Mouse (Mus musculus) small intestine, adult 2 months (tissue): ENCODE data around the gene Dclk1. TPM values are rescaled to one million over a fixed set of nuclear protein-coding genes. Genes with fewer than 3 reads are reported as not detected.

ENCODE experiments used
- H3K27ac ChIP-seq: fragments of 200-500 bp; 2 replicates; pipeline ENCODE4 v1.5.1; 2012; ENCODE audit warnings: low read depth, low read length, control low read depth, inconsistent platforms; ENCODE audit not compliant: insufficient read depth
- H3K27me3 ChIP-seq: fragments of 200-500 bp; 2 replicates; pipeline ENCODE4 v1.6.1; 2012; ENCODE audit warnings: mild to moderate bottlenecking, moderate library complexity, low read length, inconsistent platforms; ENCODE audit not compliant: control insufficient read depth, insufficient read depth
- H3K36me3 ChIP-seq: fragments of 200-500 bp; 2 replicates; pipeline ENCODE4 v1.6.1; 2012; ENCODE audit warnings: mild to moderate bottlenecking, low read length, control low read depth, inconsistent platforms; ENCODE audit not compliant: control insufficient read depth, insufficient read depth
- H3K4me1 ChIP-seq: fragments of 200-500 bp; 2 replicates; pipeline ENCODE4 v1.6.1; 2012; ENCODE audit warnings: low read length, inconsistent platforms, mixed read lengths; ENCODE audit not compliant: control insufficient read depth, insufficient read depth, insufficient read length
- H3K4me3 ChIP-seq: fragments of 200-500 bp; 2 replicates; pipeline ENCODE4 v1.5.1; 2012; ENCODE audit warnings: low read depth, mild to moderate bottlenecking, control low read depth, inconsistent platforms, low read length, moderate library complexity
- CTCF ChIP-seq: fragments of 200-500 bp; IDR thresholded peaks from 2 replicates; pipeline ENCODE4 v1.5.1; 2012; ENCODE audit warnings: low read depth, mild to moderate bottlenecking, control low read depth, inconsistent platforms, low read length, moderate library complexity, mixed read lengths; ENCODE audit not compliant: insufficient replicate concordance, insufficient read length; ENCODE audit errors: extremely low read depth
- POLR2A ChIP-seq: fragments of 200-500 bp; IDR thresholded peaks from 2 replicates; pipeline ENCODE4 v1.6.1; 2012; ENCODE audit warnings: low read depth, mild to moderate bottlenecking, control low read depth, inconsistent platforms, low read length, moderate library complexity
- WGBS: fragments of 180-500 bp; shearing (Covaris S2); methylation state at CpG from one replicate; pipeline ENCODE4 v1.1.7; 2018; 5-methylcytosine and 5-hydroxymethylcytosine counted together
- polyA plus RNA-seq: library from polyadenylated mRNA; depleted of rRNA; stranded (reverse); fragments of >200 nt; gene quantifications from 2 replicates; pipeline ENCODE4 v1.2.3, GENCODE M21; 2012

The Dclk1 gene
- polyA plus RNA-seq, 1 experiment, result 3.2 TPM

GRCm38 (mm10) chr3:55324029-55324428 is 81.9 kb downstream of the Dclk1 start:
- WGBS, result 36% methylated on average over 1 of the region's 1 CpGs

DNA sequence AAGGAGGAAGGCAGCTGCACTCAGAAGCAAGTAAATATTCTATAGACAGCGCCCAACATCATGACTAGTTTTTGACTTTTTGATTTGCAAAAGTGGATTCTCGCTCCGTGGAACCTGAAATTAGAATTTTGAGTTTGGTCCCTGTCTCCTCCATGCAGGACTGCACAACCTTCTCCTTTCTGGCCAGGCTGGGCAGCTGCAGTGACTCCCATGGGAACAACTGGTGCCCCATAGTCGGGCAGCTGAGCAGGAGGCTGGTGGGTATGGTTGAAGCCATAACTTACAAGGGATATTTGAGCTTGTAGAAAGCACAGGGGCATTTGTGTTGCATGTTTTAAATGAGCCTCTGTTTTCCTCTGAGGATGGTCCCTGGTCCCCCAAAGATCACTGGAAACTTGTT is 88.3 kb downstream of the Dclk1 start:
- 88% methylated on average over 4 of the region's 4 CpGs for WGBS
- Histone ChIP-seq H3K4me1 (no peaks in the 10 kb centered on the region), H3K36me3 (no peaks in the 10 kb centered on the region), H3K4me3 (no peak overlapping the region), H3K27me3 (no peaks in the 10 kb centered on the region), H3K27ac (no peak overlapping the region)
- no peak for TF ChIP-seq CTCF

More at GRCm38 (mm10) chr3:55324029-55324428, 81.9 kb downstream of the Dclk1 start:
- Histone ChIP-seq H3K36me3 (no peaks in the 10 kb centered on the region), H3K27me3 (no peaks in the 10 kb centered on the region), H3K27ac (no peak overlapping the region), H3K4me1 (no peaks in the 10 kb centered on the region), H3K4me3 (no peak overlapping the region)
- TF ChIP-seq CTCF (no peak), POLR2A (no peak)

- H3K27ac ChIP-seq, result no peak overlapping the region
- no peak overlapping the region for H3K4me3 ChIP-seq
- no peaks in the 10 kb centered on the region for H3K4me1 ChIP-seq
- no peak for TF ChIP-seq POLR2A
- TF ChIP-seq CTCF, result no peak
- H3K27me3 ChIP-seq, result no peaks in the 10 kb centered on the region
- H3K36me3 ChIP-seq, result no peaks in the 10 kb centered on the region
Measured at GRCm38 (mm10) chr3:55331694-55332093, 89.5 kb downstream of the Dclk1 start.

GRCm38 (mm10) chr3:55333511-55333910 is 91.3 kb downstream of the Dclk1 start:
- Histone ChIP-seq H3K27me3 (no peaks in the 10 kb centered on the region), H3K27ac (no peak overlapping the region), H3K4me1 (no peaks in the 10 kb centered on the region), H3K36me3 (no peaks in the 10 kb centered on the region), H3K4me3 (no peak overlapping the region)
- whole genome bisulfite sequencing, result 70% methylated on average over 3 of the region's 3 CpGs
- TF ChIP-seq POLR2A (no peak), CTCF (no peak)

- no peak overlapping the region for H3K27ac ChIP-seq
- no peak overlapping the region for H3K4me3 ChIP-seq
- WGBS, result 73% methylated on average over 11 of the region's 11 CpGs
- H3K27me3 ChIP-seq, result no peaks in the 10 kb centered on the region
- no peaks in the 10 kb centered on the region for H3K4me1 ChIP-seq
- no peaks in the 10 kb centered on the region for H3K36me3 ChIP-seq
- TF ChIP-seq POLR2A, result no peak
- no peak for TF ChIP-seq CTCF
Measured at GRCm38 (mm10) chr3:55336895-55337294, 94.7 kb downstream of the Dclk1 start.

DNA sequence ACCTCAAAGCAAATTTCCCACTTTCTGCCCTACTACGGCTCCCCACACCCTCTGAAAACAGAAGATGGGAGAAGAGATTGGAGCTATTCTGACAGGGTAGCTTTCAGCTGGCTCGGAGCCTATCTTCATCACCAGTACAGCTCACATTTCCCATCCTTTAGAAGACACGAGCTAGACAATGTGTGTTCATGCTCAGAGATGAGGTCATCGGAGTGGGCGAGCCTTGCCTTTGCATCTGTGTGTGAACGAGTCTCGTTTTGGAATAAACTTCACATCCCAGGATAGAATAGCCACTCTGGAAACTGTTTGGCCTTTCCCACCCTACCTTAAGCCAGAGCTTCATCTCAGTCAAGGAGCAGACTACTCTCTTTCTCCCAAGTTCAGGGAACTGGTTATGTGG is 95.5 kb downstream of the Dclk1 start:
- Histone ChIP-seq H3K4me1 (no peaks in the 10 kb centered on the region), H3K27me3 (no peaks in the 10 kb centered on the region), H3K4me3 (no peak overlapping the region), H3K27ac (no peak overlapping the region), H3K36me3 (no peaks in the 10 kb centered on the region)
- WGBS, result 81% methylated on average over 7 of the region's 7 CpGs
- TF ChIP-seq CTCF (no peak), POLR2A (no peak)

DNA sequence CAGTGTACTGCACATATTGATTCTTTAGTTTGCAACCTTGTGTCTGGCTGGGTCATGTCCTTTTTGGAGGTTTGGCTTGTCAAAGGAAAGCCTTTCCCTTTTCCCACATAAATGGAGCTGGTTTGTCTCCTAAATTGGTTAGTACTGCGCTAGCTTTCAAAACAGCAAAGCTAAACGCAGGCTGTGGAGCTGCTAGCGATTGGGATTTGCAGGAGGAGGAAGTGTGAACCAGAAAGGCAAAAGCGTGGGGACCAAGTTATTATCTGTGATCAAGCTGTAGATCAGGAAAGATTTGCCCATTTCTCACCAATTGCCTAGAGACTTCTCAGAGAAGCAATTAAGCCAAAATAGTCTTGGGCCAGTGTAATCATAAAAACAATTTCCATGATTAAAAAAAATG is 100.3 kb downstream of the Dclk1 start:
- Histone ChIP-seq H3K4me3 (no peak overlapping the region), H3K27ac (no peak overlapping the region), H3K36me3 (no peaks in the 10 kb centered on the region), H3K4me1 (no peaks in the 10 kb centered on the region), H3K27me3 (no peaks in the 10 kb centered on the region)
- TF ChIP-seq CTCF, result no peak
- no peak for TF ChIP-seq POLR2A
- 78% methylated on average over 4 of the region's 4 CpGs for WGBS
